Mouse (Mus musculus) embryonic facial prominence, embryonic 11.5 days (tissue): ENCODE measurements around the gene Rdh7. TPM values are rescaled to one million over a fixed set of nuclear protein-coding genes. Genes with fewer than 3 reads are reported as not detected.

Source experiments
- ATAC-seq: fragments of 200-750 bp; cut with Nextera tagmentation; replicated peaks from 2 replicates; pipeline ENCODE4 v1.8.0; 2017; ENCODE audit warnings: low read depth; ENCODE audit not compliant: insufficient number of reproducible peaks, low FRiP score, low TSS enrichment
- DNase-seq: peaks from one replicate; pipeline ENCODE4 v3.0.0-alpha.2; 2015; ENCODE audit warnings: low spot score
- H3K27ac ChIP-seq: fragments of 300-500 bp; sonication (generic); replicated peaks from 2 replicates; pipeline ENCODE4 v1.5.1; 2014; ENCODE audit warnings: mild to moderate bottlenecking, low read depth, low read length, control low read depth
- H3K27me3 ChIP-seq: fragments of 300-500 bp; sonication (generic); 2 replicates; pipeline ENCODE4 v1.6.1; 2014; ENCODE audit warnings: mild to moderate bottlenecking, low read length, moderate library complexity, mixed read lengths; ENCODE audit not compliant: control insufficient read depth, insufficient read depth
- H3K36me3 ChIP-seq: fragments of 300-500 bp; sonication (generic); replicated peaks from 2 replicates; pipeline ENCODE4 v1.6.1; 2014; ENCODE audit warnings: low read depth, mild to moderate bottlenecking, low read length, moderate library complexity, mixed read lengths; ENCODE audit not compliant: control insufficient read depth, insufficient read depth
- H3K4me1 ChIP-seq: fragments of 300-500 bp; sonication (generic); 2 replicates; pipeline ENCODE4 v1.6.1; 2014; ENCODE audit warnings: low read length, mixed read lengths; ENCODE audit not compliant: control insufficient read depth, insufficient read depth
- H3K4me2 ChIP-seq: fragments of 300-500 bp; sonication (generic); 2 replicates; pipeline ENCODE4 v1.6.1; 2014; ENCODE audit warnings: low read depth, mild to moderate bottlenecking, control low read depth, low read length, moderate library complexity
- H3K4me3 ChIP-seq: fragments of 300-500 bp; sonication (generic); 2 replicates; pipeline ENCODE4 v1.5.1; 2014; ENCODE audit warnings: low read depth, low read length, control low read depth
- H3K9ac ChIP-seq: fragments of 300-500 bp; sonication (generic); replicated peaks from 2 replicates; pipeline ENCODE4 v1.6.1; 2014; ENCODE audit warnings: mild to moderate bottlenecking, control low read depth, low read length
- H3K9me3 ChIP-seq: fragments of 300-500 bp; sonication (generic); replicated peaks from 2 replicates; pipeline ENCODE4 v1.6.1; 2016; ENCODE audit warnings: mild to moderate bottlenecking, low read length, inconsistent platforms, mixed read lengths; ENCODE audit not compliant: control insufficient read depth
- WGBS: fragments of 180-500 bp; shearing (Covaris S2); extraction: QIAGEN DNeasy Blood & Tissue Kit; methylation state at CpG from one replicate; pipeline ENCODE4 v1.1.7; 2014; 5-methylcytosine and 5-hydroxymethylcytosine counted together
- polyA plus RNA-seq: library from polyadenylated mRNA; unstranded; fragments of >200 nt; fragmentation: Nextera tagmentation; extraction: Ambion mirVana; gene quantifications from 2 replicates; pipeline ENCODE4 v1.2.1, GENCODE M21; 2014

Gene Rdh7
- polyA plus RNA-seq, result not detected in 2 replicates

DNA sequence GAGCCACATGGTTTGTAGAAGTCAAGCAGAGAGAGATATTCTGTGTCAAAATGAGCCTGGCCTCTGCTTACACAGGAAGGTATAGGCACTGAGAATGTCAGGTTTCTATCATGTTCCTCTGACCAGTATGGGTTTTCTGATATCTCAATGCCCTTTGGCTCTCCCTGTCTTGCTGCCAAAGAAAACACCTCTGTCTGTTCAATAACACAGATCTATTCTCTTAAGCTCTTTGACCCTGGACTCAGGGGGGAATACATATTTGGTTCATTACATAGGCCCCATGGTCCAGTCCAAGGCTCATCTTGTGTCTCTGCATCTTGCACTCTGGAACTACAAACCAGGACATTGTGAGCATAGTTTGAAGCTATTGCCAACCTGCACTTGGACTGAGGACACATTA lies at the start of gene Rdh7:
Gene Rdh7, minus strand, starts transcription at position 213 of the 400 bp plus-strand sequence.
- Histone ChIP-seq H3K9me3 (no peaks in the 10 kb centered on the region), H3K9ac (no peak within 1 kb of the TSS), H3K27me3 (no peaks in the 10 kb centered on the region), H3K36me3 (no peaks in the 10 kb centered on the region), H3K4me1 (no peaks in the 10 kb centered on the region), H3K27ac (no peak within 1 kb of the TSS), H3K4me3 (no peak within 1 kb of the TSS), H3K4me2 (no peak within 1 kb of the TSS)
- ATAC-seq (no peak), DNase-seq (no peak)

DNA sequence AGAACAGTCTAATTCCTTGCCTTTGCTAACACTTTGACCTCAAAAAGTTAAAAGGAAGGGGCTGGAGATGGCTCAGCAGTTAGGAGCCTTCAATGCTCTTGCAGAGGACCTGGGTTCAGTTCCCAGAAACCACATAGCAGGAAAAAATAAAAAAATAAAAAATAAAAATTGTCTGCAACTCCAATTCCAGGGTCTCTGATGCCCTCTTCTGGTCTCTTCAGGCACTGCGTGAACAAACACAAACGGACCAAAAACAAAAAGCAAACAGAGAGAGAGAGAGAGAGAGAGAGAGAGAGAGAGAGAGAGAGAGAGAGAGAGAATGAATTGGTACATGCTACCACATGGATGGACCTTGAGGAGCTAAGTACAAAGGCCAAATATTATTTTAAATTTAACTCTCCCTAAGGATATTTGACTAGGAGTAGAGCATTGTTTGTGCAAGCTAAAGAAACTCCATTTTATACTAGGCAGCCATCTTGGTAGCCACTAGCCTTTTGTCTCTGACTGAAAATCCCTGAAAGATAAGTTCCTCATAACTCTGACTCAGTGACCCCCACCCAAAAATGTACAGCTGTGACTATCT lies 48.9 kb upstream of the Rdh7 start:
- no peaks in the 10 kb centered on the region for H3K27me3 ChIP-seq
- 2% methylated on average over 2 of the region's 2 CpGs for whole genome bisulfite sequencing
- peak; percentile 71 for DNase-seq
- H3K36me3 ChIP-seq, result no peaks in the 10 kb centered on the region
- H3K9me3 ChIP-seq, result no peaks in the 10 kb centered on the region
- H3K4me3 ChIP-seq, result no peak overlapping the region
- no peak overlapping the region for H3K27ac ChIP-seq
- no peak overlapping the region for H3K9ac ChIP-seq
- no peaks in the 10 kb centered on the region for H3K4me1 ChIP-seq
- H3K4me2 ChIP-seq, result no peak overlapping the region
- ATAC-seq, result 0 out of 2 replicates have a peak, but pooled peaks have one; percentile 14

DNA sequence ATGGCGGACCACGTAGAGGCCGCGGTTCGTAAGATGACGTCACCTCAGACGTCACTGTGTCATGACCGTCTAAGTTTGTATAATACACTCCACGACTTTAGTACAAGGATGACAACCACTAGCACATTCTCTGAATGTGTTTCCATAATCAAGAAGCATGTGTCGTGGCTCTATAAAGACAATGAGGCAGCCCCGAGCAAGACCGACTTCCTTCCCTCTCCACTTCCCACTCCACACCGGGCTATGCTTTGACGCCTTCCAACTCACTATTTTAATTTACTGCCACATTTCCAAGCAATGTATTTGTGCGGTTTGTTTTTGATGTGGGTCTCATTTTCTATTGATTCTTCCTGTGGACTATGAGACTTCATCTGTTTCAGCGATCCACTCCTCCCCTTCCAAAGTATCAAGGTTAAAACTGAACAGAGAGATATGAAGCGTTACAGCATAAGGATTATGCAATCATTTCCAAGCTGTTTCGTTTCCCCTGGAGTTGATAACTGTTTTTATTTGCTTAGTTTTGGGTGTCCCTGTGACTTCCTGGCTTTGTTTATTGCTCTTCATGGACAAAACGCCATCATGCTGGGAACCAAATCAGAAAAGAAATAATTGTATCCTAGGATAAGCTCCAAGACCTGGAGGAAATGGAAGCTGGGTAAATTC lies 48.3 kb upstream of the Rdh7 start:
- Histone ChIP-seq H3K27ac (no peak overlapping the region), H3K4me3 (no peak overlapping the region), H3K4me1 (no peaks in the 10 kb centered on the region), H3K9ac (no peak overlapping the region), H3K36me3 (no peaks in the 10 kb centered on the region), H3K4me2 (no peak overlapping the region), H3K9me3 (no peaks in the 10 kb centered on the region), H3K27me3 (no peaks in the 10 kb centered on the region)
- DNase-seq (no peak), ATAC-seq (no peak)
- 87% methylated on average over 19 of the region's 19 CpGs for WGBS

DNA sequence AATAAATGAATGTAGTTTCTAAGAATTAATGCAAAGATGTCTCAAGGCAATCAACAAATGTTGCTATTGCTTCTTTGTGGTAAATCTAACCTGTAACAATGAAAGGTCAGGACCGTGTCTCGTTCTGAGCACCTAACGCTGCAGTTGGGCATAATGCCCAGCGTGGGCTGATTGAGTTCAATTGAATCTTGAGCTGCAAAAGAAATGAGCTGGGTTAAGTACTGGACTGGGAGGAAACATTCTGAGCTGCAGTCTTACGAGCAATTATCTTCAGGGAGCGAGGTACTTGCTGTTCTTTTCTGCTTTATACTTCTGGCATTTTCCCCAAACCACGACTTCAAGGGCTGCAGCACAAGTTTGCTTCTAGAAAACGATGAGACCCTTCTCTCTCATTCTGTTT lies 47.7 kb upstream of the Rdh7 start:
- Histone ChIP-seq H3K27me3 (no peaks in the 10 kb centered on the region), H3K9me3 (no peaks in the 10 kb centered on the region), H3K4me1 (no peaks in the 10 kb centered on the region), H3K36me3 (no peaks in the 10 kb centered on the region), H3K4me2 (no peak overlapping the region), H3K27ac (no peak overlapping the region), H3K4me3 (no peak overlapping the region), H3K9ac (no peak overlapping the region)
- WGBS, result 88% methylated on average over 8 of the region's 8 CpGs
- no peak for ATAC-seq
- DNase-seq, result no peak

DNA sequence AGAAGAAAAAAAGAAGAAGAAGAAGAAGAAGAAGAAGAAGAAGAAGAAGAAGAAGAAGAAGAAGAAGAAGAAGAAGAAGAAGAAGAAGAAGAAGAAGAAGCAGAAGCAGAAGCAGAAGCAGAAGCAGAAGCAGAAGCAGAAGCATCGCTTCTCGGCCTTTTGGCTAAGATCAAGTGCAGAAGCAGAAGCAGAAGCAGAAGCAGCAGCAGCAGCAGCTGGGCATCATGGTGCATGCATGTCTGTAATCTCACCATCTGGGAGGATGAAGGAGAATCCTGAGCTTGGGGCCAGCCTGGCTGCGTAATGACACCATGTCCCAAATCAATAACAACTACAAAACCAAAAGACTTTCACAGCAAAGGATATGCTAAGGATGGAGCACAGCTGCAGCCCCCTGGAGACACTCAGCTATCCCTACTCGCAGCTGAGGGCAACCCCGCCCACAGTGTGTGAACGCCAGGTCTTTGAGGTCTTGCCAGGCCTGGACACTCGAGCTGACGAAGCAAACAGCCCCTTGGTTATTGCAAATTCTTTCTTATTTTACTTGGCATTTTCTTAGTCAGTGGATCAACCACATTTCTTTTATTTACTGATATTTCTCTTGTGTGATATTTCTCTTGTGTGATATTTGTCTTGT lies 43.8 kb upstream of the Rdh7 start:
- Histone ChIP-seq H3K27ac (no peak overlapping the region), H3K27me3 (no peaks in the 10 kb centered on the region), H3K4me1 (no peaks in the 10 kb centered on the region), H3K9me3 (no peaks in the 10 kb centered on the region), H3K9ac (no peak overlapping the region), H3K4me2 (no peak overlapping the region), H3K36me3 (no peaks in the 10 kb centered on the region), H3K4me3 (no peak overlapping the region)
- 68% methylated on average over 8 of the region's 8 CpGs for WGBS
- no peak for DNase-seq
- no peak for ATAC-seq

DNA sequence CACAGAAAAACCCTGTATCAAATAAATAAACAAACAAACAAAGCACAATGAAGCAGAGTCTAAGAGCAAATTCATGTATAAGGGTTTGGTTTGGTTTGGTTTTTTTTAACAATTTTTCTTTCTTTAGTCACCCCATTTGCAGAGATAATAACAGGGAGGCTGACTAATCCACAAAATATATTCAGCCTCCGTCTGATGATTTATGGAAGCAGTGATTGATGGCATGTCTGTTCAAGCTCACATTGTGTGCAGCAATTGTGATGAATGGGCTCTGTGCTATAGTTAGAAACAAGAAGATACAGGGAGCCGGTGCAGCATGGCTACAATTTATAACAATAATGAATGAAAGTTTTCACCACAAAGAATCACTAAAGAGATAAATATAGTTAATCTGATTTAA lies 39.1 kb upstream of the Rdh7 start:
- no peak overlapping the region for H3K9ac ChIP-seq
- 83% methylated on average over 2 of the region's 2 CpGs for WGBS
- H3K36me3 ChIP-seq, result no peaks in the 10 kb centered on the region
- DNase-seq (no peak), ATAC-seq (no peak)
- H3K4me1 ChIP-seq, result no peaks in the 10 kb centered on the region
- H3K27me3 ChIP-seq, result no peaks in the 10 kb centered on the region
- H3K4me3 ChIP-seq, result no peak overlapping the region
- H3K9me3 ChIP-seq, result no peaks in the 10 kb centered on the region
- no peak overlapping the region for H3K4me2 ChIP-seq
- H3K27ac ChIP-seq, result no peak overlapping the region

DNA sequence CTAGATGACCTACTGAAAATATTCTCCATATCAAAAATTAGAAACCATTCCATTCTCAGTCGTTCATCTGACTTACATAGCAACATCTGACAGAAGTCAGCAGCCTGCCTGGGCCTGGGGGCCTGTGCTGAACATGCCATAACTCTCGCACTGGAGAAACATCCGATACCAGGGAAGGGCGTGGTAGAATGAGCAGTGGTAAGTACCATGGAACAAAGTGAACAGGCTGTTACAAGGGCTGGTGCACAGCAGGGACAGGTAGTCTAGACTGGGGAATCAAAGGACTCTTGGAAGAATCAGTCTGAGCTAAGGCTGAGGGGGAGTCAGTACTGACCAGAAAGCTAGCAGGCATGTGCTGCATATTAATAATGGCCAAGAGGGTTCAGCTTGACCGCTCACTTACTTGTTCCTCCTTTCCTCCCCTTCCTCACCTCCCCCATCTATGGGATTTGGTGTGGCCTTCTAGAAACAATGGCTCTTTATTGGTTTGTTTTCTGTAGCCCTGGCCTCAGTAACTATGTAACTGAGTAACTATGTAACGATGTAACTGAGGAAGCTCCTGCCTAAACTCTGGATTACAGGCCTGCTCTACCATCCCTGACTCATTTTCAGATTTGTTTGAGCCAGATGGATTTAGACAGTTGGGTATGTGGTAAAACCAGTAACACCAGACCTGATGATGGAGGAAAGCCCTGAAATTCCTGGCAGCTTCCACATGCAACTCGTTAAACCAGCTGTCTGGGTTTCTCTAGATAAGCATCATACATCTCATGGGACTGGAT lies 36.2 kb upstream of the Rdh7 start:
- ATAC-seq, result no peak
- 53% methylated on average over 7 of the region's 7 CpGs for WGBS

DNA sequence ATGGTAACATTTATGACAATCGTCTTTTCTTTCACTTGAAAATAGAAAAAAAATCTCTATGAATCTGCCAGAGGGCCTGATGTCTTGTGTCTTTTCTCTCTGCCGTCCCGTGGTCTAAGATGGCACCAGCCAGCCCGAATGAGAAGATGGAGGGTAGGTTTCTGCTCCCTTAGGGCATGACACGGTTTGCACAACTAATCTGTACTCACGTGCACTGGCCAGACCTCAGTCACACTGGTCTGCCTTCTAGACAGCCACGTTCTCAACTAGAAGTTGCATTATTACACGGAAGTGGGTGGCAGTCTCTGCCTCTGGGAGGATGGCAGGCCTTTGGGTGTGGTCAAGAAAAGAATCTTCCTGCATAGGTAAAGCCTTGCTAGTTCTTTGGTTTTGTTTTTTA lies 34.4 kb upstream of the Rdh7 start:
- Histone ChIP-seq H3K9ac (no peak overlapping the region), H3K9me3 (no peaks in the 10 kb centered on the region), H3K27me3 (no peaks in the 10 kb centered on the region), H3K36me3 (no peaks in the 10 kb centered on the region), H3K4me3 (no peak overlapping the region), H3K4me2 (no peak overlapping the region), H3K27ac (no peak overlapping the region), H3K4me1 (no peaks in the 10 kb centered on the region)
- no peak for DNase-seq
- ATAC-seq, result no peak
- 84% methylated on average over 8 of the region's 8 CpGs for WGBS

More for the DNA sequence above, 36.2 kb upstream of the Rdh7 start:
- Histone ChIP-seq H3K9ac (no peak overlapping the region), H3K4me3 (no peak overlapping the region), H3K9me3 (no peaks in the 10 kb centered on the region), H3K27me3 (no peaks in the 10 kb centered on the region), H3K27ac (no peak overlapping the region), H3K36me3 (no peaks in the 10 kb centered on the region), H3K4me2 (no peak overlapping the region), H3K4me1 (no peaks in the 10 kb centered on the region)
- peak; percentile 43 for DNase-seq
